Mouse (Mus musculus) CD4-positive helper T cell, adult 2 months (primary cell): Measurements from ENCODE around the gene Krtap27-1.

Experiments
- DNase-seq: peaks from one replicate; pipeline ENCODE4 v3.0.0-alpha.2; 2012; ENCODE audit warnings: low read depth, missing footprints, low spot score

Krtap27-1 gene

GRCm38 (mm10) chr16:88671571-88671970 is at the start of gene Krtap27-1:
TSS of gene Krtap27-1 (minus strand) at chr16:88671671.
- DNase-seq, result no peak

DNA sequence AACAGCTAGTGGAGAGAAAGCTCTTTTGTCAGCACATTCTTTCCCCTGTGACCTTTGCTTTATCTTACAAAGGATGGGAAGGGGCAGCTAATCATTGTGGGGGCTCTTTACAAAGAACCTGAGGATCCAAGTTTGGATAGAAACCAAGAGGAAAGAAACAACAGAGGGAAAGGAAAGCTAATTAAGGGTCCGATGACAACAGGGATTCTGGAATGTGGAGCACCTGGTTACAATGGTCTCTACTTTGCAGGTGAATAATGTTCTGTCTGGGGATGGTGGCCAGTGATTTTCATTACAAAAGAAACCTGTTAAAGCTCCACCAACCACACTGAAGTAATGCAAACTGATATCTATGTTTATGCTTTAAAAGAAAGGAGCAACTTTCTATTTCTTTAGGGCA is 48.6 kb upstream of the Krtap27-1 start:
- DNase-seq, result no peak

- no peak for DNase-seq
These were observed 45.1 kb upstream of the Krtap27-1 start for GRCm38 (mm10) chr16:88716549-88716948.

- no peak for DNase-seq
These were observed 39.8 kb upstream of the Krtap27-1 start for GRCm38 (mm10) chr16:88711245-88711644.

DNA sequence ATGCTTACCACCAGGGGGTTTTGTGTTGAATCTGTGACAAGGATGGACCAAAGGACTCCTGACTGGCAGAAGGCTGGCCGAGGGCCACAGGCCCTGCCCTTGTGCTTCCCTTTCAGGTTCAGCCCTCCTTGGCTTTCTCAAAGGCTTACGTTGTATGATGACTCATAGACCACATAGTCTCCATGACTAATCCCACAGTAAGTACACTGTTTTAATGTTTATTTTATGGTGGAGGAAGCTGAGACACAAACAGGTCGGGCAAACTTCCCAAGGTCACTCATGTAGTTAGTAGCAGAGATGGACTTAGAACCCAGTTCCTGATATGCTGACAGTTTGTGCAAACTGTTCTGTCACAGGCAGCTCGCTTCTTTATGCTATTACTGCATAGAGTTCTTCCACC is 39.3 kb upstream of the Krtap27-1 start:
- DNase-seq, result no peak

DNA sequence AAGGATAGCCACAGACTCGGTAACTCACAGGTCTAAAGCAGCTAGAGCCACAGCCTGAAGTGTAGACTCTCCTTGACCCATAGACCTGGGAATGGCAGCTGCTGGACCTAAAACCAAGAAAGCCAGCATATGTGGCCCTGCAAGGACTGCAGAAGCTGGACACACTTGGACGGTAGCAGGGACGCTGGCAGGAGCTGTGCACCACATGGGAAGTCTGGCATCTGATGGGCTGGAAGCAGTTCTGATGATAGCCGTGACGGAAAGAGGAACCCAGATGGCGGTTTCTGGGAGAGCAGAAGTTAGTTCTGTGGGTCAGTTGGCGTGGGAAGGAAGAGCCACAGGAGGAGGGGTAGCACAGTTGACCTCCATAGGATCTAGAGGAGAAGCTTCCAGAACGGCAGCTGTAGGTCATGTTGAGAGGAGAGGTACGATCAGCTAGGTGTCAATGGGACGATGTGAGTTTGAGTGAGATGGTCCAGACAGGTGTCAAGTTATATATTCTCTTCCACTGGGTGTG is 36.1 kb upstream of the Krtap27-1 start, which contains the start of gene 2310061N02Rik:
TSS of gene 2310061N02Rik (minus strand) at position 467 of the 517 bp plus-strand sequence.
- DNase-seq, result no peak

DNA sequence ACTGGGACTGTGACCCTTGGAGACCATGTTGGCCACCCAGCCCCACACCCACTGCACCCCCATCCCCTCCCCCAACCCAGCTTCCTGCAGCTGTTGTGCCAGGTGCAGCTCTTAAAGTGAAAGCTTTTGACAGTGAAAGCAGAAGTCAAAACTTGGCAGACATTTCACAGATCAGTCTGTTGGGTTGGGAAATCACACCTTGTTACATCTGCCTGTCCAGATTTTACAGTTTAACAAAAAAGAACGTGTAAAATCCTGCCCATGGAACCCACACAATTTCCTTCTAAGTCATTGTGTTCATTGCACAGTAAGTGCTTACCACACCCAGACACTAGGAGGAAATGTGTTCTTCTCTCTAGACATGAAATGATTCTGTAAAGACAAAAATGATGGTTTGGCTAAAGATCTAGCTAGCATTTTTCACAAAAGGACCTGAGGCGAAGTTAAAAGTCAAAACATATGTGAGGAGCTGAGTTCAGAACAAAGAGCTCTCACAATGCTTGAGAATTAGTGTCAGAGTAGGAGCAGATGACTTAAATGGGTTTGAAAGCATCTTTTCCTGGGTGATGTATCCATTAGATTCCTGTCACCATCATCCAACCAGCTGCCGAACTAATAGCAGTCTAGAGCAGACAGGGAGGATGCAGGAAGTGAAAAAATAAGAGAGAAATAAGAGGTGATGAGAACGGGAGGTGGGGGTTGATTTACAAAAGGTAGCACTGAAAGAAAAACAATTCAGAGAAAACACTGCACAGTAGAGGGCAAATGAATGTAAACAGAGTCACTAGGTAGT is 29.8 kb upstream of the Krtap27-1 start:
- no peak for DNase-seq

DNA sequence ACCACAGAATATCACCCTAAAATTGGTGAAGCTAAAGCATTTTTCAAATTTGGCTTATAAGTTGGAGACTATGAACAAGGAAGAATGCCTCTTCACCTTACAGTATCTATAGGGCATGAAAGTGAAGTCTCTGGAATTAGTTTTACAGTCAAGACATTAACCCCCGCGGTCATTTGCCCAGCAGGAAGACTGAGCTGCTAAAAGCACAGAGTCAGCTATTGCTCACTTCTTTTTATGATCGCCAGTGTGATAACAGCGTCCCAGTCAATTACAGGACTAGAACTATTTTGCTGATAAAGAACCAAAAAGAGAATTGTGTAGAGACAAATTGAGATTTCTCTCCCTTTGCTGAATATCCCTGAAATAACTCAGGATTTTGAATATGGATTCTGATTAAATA is 24.8 kb upstream of the Krtap27-1 start:
- no peak for DNase-seq

DNA sequence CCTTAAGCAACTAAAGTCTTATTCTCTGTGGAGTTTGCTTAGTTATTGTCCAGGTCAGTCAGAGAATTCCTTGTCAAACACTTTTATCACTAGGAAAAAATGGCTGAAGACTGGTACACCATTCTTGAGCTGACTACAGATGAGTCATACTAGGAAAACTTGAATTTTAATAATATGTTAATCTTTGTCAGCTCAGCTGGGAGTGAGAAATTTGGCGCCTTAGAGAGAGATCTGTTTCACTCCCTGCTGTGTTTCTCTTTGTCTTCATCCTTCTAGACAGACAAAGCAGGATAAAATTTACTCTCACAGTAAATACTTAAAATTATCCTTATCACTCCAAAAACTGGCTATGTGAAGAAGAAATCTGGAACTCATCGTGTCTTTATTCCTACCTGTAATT is 9.8 kb upstream of the Krtap27-1 start:
- no peak for DNase-seq

GRCm38 (mm10) chr16:88679099-88679498 is 7.6 kb upstream of the Krtap27-1 start:
- no peak for DNase-seq

DNA sequence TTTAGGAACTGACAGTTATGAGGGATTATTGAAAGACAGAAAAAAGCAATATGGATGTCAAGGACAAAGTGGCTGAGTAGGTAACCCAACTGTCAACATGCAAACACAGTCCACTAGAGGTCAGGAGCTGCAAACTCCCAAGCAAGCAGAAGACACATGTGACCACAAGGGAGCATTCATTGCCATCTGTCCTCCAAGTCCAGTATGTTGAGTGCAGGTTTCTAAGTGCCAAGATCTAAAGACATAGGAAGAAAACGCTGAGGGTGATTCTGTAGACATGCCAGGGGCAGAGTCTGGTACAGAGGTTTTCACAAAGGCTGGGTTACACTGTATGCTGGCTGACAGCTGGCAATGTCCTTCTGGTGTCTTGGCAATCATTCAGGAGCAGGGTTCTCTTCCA is 14.0 kb downstream of the Krtap27-1 start:
- no peak for DNase-seq

DNA sequence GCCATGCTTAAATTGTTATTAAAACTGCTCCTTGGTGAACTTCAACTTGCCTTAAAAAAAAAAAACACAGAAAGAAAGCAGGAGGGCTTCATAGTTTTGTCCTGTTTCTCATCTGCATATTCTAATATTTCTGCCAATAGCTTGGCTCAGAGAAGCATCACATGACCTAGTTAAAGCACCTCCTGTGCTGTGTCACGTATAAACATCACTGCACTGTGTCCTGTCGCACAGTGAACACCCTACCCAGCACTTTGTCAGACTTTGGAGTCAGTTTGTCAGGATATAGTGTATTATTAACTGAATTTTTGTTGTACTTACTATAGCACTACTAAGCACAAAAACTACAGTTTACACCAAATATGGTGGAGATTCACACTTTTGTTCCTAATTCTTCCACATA is 19.5 kb downstream of the Krtap27-1 start:
- DNase-seq, result no peak

- no peak for DNase-seq
These were observed 20.4 kb downstream of the Krtap27-1 start for GRCm38 (mm10) chr16:88651082-88651481.

GRCm38 (mm10) chr16:88647358-88647846 is 24.1 kb downstream of the Krtap27-1 start, which contains the start of gene Krtap26-1:
TSS of gene Krtap26-1 (minus strand) at chr16:88647796.
- no peak for DNase-seq

DNA sequence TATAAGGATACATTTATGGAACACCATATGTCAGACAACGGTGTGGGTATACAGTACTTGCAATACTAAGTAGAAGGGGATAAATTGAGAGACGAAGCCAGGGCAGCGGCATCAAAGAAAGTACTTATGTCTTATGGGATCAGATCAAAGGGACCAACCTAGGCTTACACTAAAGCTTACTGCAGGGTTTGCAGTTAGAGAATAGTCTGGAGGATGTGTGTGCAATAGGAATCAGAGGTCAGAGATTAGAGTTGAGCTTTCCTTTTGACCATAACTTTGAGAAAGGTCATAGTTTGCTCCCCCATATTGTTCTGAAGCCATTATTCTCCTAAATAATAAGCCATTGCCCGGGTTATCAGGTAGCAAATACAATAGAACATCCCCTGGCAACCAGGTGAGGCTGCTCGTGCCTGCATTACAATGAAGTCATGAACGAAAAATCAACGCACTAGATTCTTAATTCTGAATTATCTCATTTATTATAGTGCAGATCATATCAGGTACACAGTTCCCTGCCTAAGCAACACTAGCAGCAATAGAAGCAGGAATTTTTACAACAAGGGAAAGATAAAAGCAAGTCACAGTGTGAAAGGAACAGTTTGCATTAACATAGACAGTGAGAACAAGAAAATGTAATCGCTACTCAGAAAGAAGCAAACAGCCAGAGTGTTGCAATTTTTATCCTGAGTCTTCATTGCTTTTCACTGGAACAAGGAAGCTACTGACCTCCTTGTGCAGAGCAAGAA is 24.9 kb downstream of the Krtap27-1 start:
- no peak for DNase-seq

DNA sequence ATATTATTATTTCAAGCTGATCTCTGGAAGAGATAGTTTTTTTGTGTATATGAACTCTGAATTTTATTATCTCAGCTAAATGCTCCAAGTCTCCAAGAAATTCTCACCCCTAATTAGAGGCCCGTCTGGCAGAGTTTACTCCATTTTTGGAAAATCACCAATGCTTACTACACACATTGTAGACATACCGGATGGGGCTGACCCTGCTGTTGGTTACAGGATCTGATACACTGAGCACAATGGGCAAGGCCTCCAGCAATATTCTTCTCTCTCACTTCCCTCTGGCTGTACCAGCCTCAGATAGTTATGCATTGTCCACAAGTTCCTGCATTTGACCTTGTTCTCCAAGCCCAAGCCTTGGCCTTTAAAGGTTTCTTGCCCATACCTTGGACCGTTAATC is 31.4 kb downstream of the Krtap27-1 start:
- no peak for DNase-seq

GRCm38 (mm10) chr16:88635142-88635541 is 36.3 kb downstream of the Krtap27-1 start:
- DNase-seq, result no peak

DNA sequence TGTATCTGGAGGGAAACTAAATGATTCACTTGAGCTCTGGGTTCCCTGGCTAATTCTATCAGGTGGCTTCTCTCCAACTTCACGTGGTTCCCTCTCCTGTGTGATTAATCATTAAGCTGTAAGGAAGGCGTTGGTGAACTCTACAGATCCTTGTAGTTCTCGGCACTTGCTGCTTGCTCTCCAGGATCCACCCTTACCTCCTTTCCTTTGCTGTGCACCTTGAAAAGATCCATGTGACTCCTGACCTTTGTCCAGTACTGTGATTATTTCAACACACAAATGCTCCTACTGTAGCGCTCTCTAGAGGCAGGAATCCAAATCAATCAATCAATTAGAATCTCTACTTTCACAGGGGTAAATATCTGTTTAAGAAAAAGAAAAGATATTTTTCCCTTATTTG is 40.0 kb downstream of the Krtap27-1 start:
- DNase-seq, result no peak

GRCm38 (mm10) chr16:88627566-88627965 is 43.9 kb downstream of the Krtap27-1 start, which contains the start of gene 2310079G19Rik:
TSS of gene 2310079G19Rik (minus strand) at chr16:88627666.
- no peak for DNase-seq
